Mouse (Mus musculus) heart, embryonic 11.5 days (tissue): ENCODE results near the gene Polr3gl. TPM values are rescaled to one million over a fixed set of nuclear protein-coding genes. Genes with fewer than 3 reads are reported as not detected.
A peak's percentile ranks its signal among the peaks of the same experiment; 100 is the strongest.

Experiments used
- ATAC-seq: fragments of 200-750 bp; cut with Nextera tagmentation; replicated peaks from 2 replicates; pipeline ENCODE4 v1.8.0; 2017; ENCODE audit warnings: moderate library complexity; ENCODE audit not compliant: insufficient number of reproducible peaks, low FRiP score, low TSS enrichment
- H3K27ac ChIP-seq: fragments of 300-500 bp; sonication (generic); 2 replicates; pipeline ENCODE4 v1.5.1; 2014; ENCODE audit warnings: mild to moderate bottlenecking, low read depth, low read length
- H3K27me3 ChIP-seq: fragments of 300-500 bp; sonication (generic); 2 replicates; pipeline ENCODE4 v1.6.1; 2014; ENCODE audit warnings: mild to moderate bottlenecking, low read length, mixed read lengths; ENCODE audit not compliant: control insufficient read depth, insufficient read depth
- H3K36me3 ChIP-seq: fragments of 300-500 bp; sonication (generic); 2 replicates; pipeline ENCODE4 v1.6.1; 2014; ENCODE audit warnings: mild to moderate bottlenecking, low read length, moderate library complexity, mixed read lengths; ENCODE audit not compliant: control insufficient read depth, insufficient read depth
- H3K4me1 ChIP-seq: fragments of 300-500 bp; sonication (generic); 2 replicates; pipeline ENCODE4 v1.6.1; 2014; ENCODE audit warnings: low read length; ENCODE audit not compliant: control insufficient read depth, insufficient read depth
- H3K4me2 ChIP-seq: fragments of 300-500 bp; sonication (generic); 2 replicates; pipeline ENCODE4 v1.6.1; 2014; ENCODE audit warnings: mild to moderate bottlenecking, moderate library complexity
- H3K4me3 ChIP-seq: fragments of 300-500 bp; sonication (generic); 2 replicates; pipeline ENCODE4 v1.5.1; 2014; ENCODE audit warnings: low read depth, low read length
- H3K9ac ChIP-seq: fragments of 300-500 bp; sonication (generic); 2 replicates; pipeline ENCODE4 v1.6.1; 2014; ENCODE audit warnings: mild to moderate bottlenecking, low read depth, low read length, moderate library complexity
- H3K9me3 ChIP-seq: fragments of 300-500 bp; sonication (generic); replicated peaks from 2 replicates; pipeline ENCODE4 v1.6.1; 2016; ENCODE audit warnings: low read length; ENCODE audit not compliant: control insufficient read depth
- WGBS: fragments of 180-500 bp; shearing (Covaris S2); extraction: QIAGEN DNeasy Blood & Tissue Kit; methylation state at CpG from one replicate; pipeline ENCODE4 v1.1.7; 2014; ENCODE audit not compliant: insufficient replicate concordance; 5-methylcytosine and 5-hydroxymethylcytosine counted together
- polyA plus RNA-seq: library from polyadenylated mRNA; unstranded; fragments of >200 nt; fragmentation: Nextera tagmentation; extraction: Ambion mirVana; gene quantifications from 2 replicates; pipeline ENCODE4 v1.2.1, GENCODE M21; 2014

Polr3gl gene
- polyA plus RNA-seq, 1 experiment from 2014 or later: 23.8 TPM

DNA sequence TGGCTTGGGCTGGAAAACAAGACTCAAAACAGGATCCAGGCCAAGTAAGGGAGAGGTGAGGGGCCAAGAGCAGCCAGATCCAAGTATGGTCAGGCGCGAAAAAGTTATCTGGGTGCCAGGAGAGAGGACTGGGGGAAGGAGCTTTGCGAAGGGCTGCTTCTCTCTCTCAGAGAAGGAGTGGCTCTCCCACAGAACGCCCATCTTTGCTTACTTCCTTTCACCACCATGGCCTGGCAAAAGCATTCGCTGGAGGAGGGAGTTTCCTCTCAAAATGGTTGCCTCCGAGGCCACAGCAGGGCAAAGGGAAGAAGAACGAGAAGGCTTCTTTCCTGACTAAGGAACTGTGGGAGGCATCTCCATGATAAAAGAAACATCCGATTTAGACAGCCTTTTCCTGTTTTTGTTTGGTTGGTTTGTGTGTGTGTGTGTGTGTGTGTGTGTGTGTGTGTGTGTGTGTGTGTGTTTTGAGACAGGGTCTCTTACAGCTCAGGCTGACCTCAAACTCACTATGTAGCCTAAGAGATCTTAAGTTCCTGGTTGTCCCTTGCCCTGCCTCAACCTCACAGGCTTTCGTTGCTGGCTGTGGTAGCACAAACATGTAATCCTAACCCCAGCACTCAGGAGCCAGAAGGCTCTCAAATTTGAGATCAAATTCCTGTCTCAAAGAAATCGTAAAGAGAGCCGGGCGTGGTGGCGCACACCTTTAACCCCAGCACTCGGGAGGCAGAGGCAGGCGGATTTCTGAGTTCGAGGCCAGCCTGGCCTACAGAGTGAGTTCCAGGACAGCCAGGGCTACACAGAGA is 21.9 kb downstream of the Polr3gl start:
- WGBS: 65% methylated on average over 16 of the region's 16 CpGs
- no peaks in the 10 kb centered on the region for H3K36me3 ChIP-seq
- H3K27me3 ChIP-seq: no peaks in the 10 kb centered on the region
- no peaks in the 10 kb centered on the region for H3K9me3 ChIP-seq
- H3K9ac ChIP-seq: no peak overlapping the region
- H3K4me3 ChIP-seq: no peak overlapping the region
- 0 out of 2 replicates have a peak overlapping the region, but pooled peaks have one; percentile 4 for H3K4me2 ChIP-seq
- 0 out of 2 replicates have a peak overlapping the region, but pooled peaks have one; percentile 29 for H3K27ac ChIP-seq
- peaks cover 38% of the 10 kb centered on the region for H3K4me1 ChIP-seq
- no peak for ATAC-seq

- WGBS: 67% methylated on average over 2 of the region's 2 CpGs
- H3K4me2 ChIP-seq: no peak overlapping the region
- no peak overlapping the region for H3K9ac ChIP-seq
- H3K27me3 ChIP-seq: no peaks in the 10 kb centered on the region
- H3K36me3 ChIP-seq: no peaks in the 10 kb centered on the region
- H3K4me3 ChIP-seq: no peak overlapping the region
- no peaks in the 10 kb centered on the region for H3K9me3 ChIP-seq
- ATAC-seq: no peak
- H3K27ac ChIP-seq: no peak overlapping the region
- peaks cover 32% of the 10 kb centered on the region for H3K4me1 ChIP-seq
Observed at GRCm38 (mm10) chr3:96571336-96571735, 22.6 kb downstream of the Polr3gl start.

GRCm38 (mm10) chr3:96570643-96571042 is 23.3 kb downstream of the Polr3gl start:
- H3K9me3 ChIP-seq: no peaks in the 10 kb centered on the region
- no peak overlapping the region for H3K4me2 ChIP-seq
- WGBS: 59% methylated on average over 7 of the region's 7 CpGs
- no peak overlapping the region for H3K9ac ChIP-seq
- H3K36me3 ChIP-seq: no peaks in the 10 kb centered on the region
- no peak overlapping the region for H3K4me3 ChIP-seq
- peaks cover 25% of the 10 kb centered on the region for H3K4me1 ChIP-seq
- no peak for ATAC-seq
- H3K27ac ChIP-seq: peak overlapping the region; percentile 50
- H3K27me3 ChIP-seq: no peaks in the 10 kb centered on the region

- H3K4me1 ChIP-seq: peaks cover 21% of the 10 kb centered on the region
- no peak overlapping the region for H3K9ac ChIP-seq
- 76% methylated on average over 11 of the region's 11 CpGs for WGBS
- H3K9me3 ChIP-seq: no peaks in the 10 kb centered on the region
- H3K4me3 ChIP-seq: no peak overlapping the region
- no peak for ATAC-seq
- no peaks in the 10 kb centered on the region for H3K27me3 ChIP-seq
- no peaks in the 10 kb centered on the region for H3K36me3 ChIP-seq
- no peak overlapping the region for H3K27ac ChIP-seq
- H3K4me2 ChIP-seq: no peak overlapping the region
Observed at GRCm38 (mm10) chr3:96569966-96570605, 23.9 kb downstream of the Polr3gl start.

DNA sequence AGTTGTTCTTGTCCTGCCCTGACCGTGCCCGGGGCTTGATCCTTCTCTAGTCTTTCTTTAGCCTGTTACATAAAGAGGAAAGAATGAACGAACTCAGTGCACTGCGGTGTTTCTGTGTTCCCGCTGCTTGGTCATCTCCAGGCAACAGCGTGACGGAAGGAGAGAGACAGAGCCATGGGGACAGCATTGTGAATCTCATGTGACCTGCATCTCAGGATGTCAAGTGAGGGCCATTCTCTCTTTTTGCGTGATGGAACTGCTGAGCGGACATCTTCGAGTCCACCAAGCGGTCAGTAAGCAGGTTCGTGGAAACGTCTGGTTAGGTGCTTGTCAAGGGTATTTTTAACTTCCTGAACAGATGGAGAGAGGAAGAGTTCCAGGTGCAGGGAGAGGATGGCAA is 24.5 kb downstream of the Polr3gl start:
- WGBS: 84% methylated on average over 13 of the region's 13 CpGs
- no peak overlapping the region for H3K9ac ChIP-seq
- H3K4me2 ChIP-seq: no peak overlapping the region
- no peaks in the 10 kb centered on the region for H3K9me3 ChIP-seq
- no peak for ATAC-seq
- no peak overlapping the region for H3K27ac ChIP-seq
- peaks cover 21% of the 10 kb centered on the region for H3K4me1 ChIP-seq
- H3K36me3 ChIP-seq: no peaks in the 10 kb centered on the region
- H3K27me3 ChIP-seq: no peaks in the 10 kb centered on the region
- no peak overlapping the region for H3K4me3 ChIP-seq

DNA sequence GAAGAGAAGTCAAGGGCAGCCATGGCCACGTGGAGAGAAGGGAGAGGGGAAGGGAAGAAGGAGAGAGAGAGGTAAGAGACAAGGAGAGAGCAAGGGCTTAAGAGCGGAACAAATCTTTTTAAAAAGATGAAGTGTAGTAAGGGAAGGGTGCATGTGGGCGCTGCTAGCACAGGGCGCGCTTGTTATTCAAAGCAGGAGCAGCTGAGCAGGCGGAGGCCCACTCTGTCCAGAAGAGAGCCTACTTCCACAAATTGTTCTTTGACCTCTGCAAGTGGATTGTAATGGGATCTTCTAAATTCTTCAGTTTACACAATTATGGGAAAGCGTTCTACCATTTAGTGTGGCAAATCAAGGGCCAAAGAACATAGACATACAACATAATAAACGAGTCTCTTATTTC is 25.4 kb downstream of the Polr3gl start:
- Histone ChIP-seq H3K4me2 (no peak overlapping the region), H3K9ac (no peak overlapping the region), H3K4me3 (no peak overlapping the region), H3K27ac (no peak overlapping the region), H3K36me3 (no peaks in the 10 kb centered on the region), H3K27me3 (no peaks in the 10 kb centered on the region), H3K9me3 (no peaks in the 10 kb centered on the region), H3K4me1 (peaks cover 17% of the 10 kb centered on the region)
- 76% methylated on average over 8 of the region's 8 CpGs for WGBS
- no peak for ATAC-seq

GRCm38 (mm10) chr3:96566661-96567450 is 27.1 kb downstream of the Polr3gl start:
- H3K27ac ChIP-seq: no peak overlapping the region
- H3K36me3 ChIP-seq: no peaks in the 10 kb centered on the region
- no peak for ATAC-seq
- 75% methylated on average over 8 of the region's 8 CpGs for WGBS
- no peaks in the 10 kb centered on the region for H3K27me3 ChIP-seq
- peaks cover 13% of the 10 kb centered on the region for H3K4me1 ChIP-seq
- H3K4me2 ChIP-seq: no peak overlapping the region
- H3K4me3 ChIP-seq: no peak overlapping the region
- no peak overlapping the region for H3K9ac ChIP-seq
- H3K9me3 ChIP-seq: no peaks in the 10 kb centered on the region

DNA sequence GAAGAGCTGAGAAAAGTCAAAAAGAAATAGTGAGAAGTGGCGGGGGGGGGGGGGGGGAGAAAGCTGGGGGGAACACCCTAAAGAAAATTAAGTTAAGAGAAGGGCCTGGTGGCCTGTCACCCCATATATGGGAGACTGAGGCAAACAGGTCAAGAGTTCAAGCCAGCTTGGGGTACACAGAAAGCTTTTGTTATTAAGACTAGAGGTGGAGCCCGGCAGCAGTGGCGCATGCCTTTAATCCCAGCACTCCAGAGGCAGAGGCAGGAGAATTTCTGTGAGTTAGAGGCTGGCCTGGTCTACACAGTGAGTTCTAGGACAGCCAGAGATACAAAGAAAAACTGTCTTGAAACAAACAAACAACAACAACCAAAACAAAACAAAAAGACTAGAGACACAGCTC is 28.9 kb downstream of the Polr3gl start:
- no peak overlapping the region for H3K4me3 ChIP-seq

More for the DNA sequence above, 28.9 kb downstream of the Polr3gl start:
- Histone ChIP-seq H3K4me2 (no peak overlapping the region), H3K36me3 (peaks cover 12% of the 10 kb centered on the region), H3K9ac (no peak overlapping the region), H3K27ac (peak overlapping the region; percentile 85), H3K27me3 (no peaks in the 10 kb centered on the region), H3K9me3 (no peaks in the 10 kb centered on the region), H3K4me1 (peaks cover 26% of the 10 kb centered on the region)
- no peak for ATAC-seq
- WGBS: 92% methylated on average over 3 of the region's 3 CpGs
